Mouse (Mus musculus) stomach, postnatal 0 days (tissue): Measurements from ENCODE around the gene Pwwp2b. TPM values are rescaled to one million over a fixed set of nuclear protein-coding genes. Genes with fewer than 3 reads are reported as not detected.
A peak's percentile ranks its signal among the peaks of the same experiment; 100 is the strongest.

Experiments used
- ATAC-seq: fragments of 200-750 bp; cut with Nextera tagmentation; 2 replicates; pipeline ENCODE4 v1.8.0; 2017; ENCODE audit not compliant: low FRiP score, low TSS enrichment
- DNase-seq: peaks from one replicate; pipeline ENCODE4 v3.0.0-alpha.2; 2016; ENCODE audit warnings: low spot score
- H3K27ac ChIP-seq: fragments of 300-500 bp; sonication (generic); replicated peaks from 2 replicates; pipeline ENCODE4 v1.5.1; 2014; ENCODE audit warnings: mild to moderate bottlenecking, control low read depth
- H3K27me3 ChIP-seq: fragments of 300-500 bp; sonication (generic); 2 replicates; pipeline ENCODE4 v1.6.1; 2014; ENCODE audit warnings: low read length; ENCODE audit not compliant: control insufficient read depth, insufficient read depth
- H3K36me3 ChIP-seq: fragments of 300-500 bp; sonication (generic); 2 replicates; pipeline ENCODE4 v1.6.1; 2014; ENCODE audit warnings: low read length, mixed read lengths; ENCODE audit not compliant: control insufficient read depth, insufficient read depth
- H3K4me1 ChIP-seq: fragments of 300-500 bp; sonication (generic); replicated peaks from 2 replicates; pipeline ENCODE4 v1.6.1; 2014; ENCODE audit warnings: antibody characterized with exemption; ENCODE audit not compliant: control insufficient read depth, insufficient read depth
- H3K4me2 ChIP-seq: fragments of 300-500 bp; sonication (generic); replicated peaks from 2 replicates; pipeline ENCODE4 v1.6.1; 2014; ENCODE audit warnings: low read depth, mild to moderate bottlenecking, control low read depth, moderate library complexity
- H3K4me3 ChIP-seq: fragments of 300-500 bp; sonication (generic); 2 replicates; pipeline ENCODE4 v1.5.1; 2014; ENCODE audit warnings: low read depth, low read length, control low read depth
- H3K9ac ChIP-seq: fragments of 300-500 bp; sonication (generic); 2 replicates; pipeline ENCODE4 v1.6.1; 2014; ENCODE audit warnings: mild to moderate bottlenecking, low read length, control low read depth, mixed read lengths
- H3K9me3 ChIP-seq: fragments of 300-500 bp; sonication (generic); 2 replicates; pipeline ENCODE4 v1.6.1; 2016; ENCODE audit warnings: low read length; ENCODE audit not compliant: control insufficient read depth
- CTCF ChIP-seq: IDR thresholded peaks from 2 replicates; pipeline ENCODE4 v1.5.1; 2016; ENCODE audit warnings: antibody characterized with exemption, low read depth, mild to moderate bottlenecking, moderate library complexity
- EP300 ChIP-seq: optimal IDR thresholded peaks from 2 replicates; pipeline ENCODE3; 2016; ENCODE audit warnings: antibody characterized with exemption
- WGBS: fragments of 180-500 bp; shearing (Covaris S2); extraction: QIAGEN DNeasy Blood & Tissue Kit; methylation state at CpG from one replicate; pipeline ENCODE4 v1.1.7; 2014; 5-methylcytosine and 5-hydroxymethylcytosine counted together
- polyA plus RNA-seq: library from polyadenylated mRNA; unstranded; fragments of >200 nt; fragmentation: Nextera tagmentation; extraction: Ambion mirVana; gene quantifications from 2 replicates; pipeline ENCODE4 v1.2.1, GENCODE M21; 2015

The Pwwp2b gene
- polyA plus RNA-seq, 1 experiment from 2014 or later, result 16.0 TPM

GRCm38 (mm10) chr7:139299424-139299823 is 51.1 kb downstream of the Pwwp2b start:
- H3K36me3 ChIP-seq, result no peaks in the 10 kb centered on the region
- H3K9me3 ChIP-seq, result no peaks in the 10 kb centered on the region
- H3K27ac ChIP-seq, result no peak overlapping the region
- no peak overlapping the region for H3K4me3 ChIP-seq
- WGBS, result 17% methylated on average over 8 of the region's 8 CpGs
- no peaks in the 10 kb centered on the region for H3K27me3 ChIP-seq
- H3K4me1 ChIP-seq, result no peaks in the 10 kb centered on the region
- TF ChIP-seq CTCF, result peak; percentile 100
- no peak for TF ChIP-seq EP300
- H3K4me2 ChIP-seq, result 0 out of 2 replicates have a peak overlapping the region, but pooled peaks have one; percentile 18
- DNase-seq (peak; percentile 83), ATAC-seq (peak; percentile 16; the same call in 1 of the 2 replicates)
- no peak overlapping the region for H3K9ac ChIP-seq

- ATAC-seq (no peak), DNase-seq (no peak)
- 58% methylated on average over 7 of the region's 7 CpGs for WGBS
- H3K4me1 ChIP-seq, result no peaks in the 10 kb centered on the region
- no peak overlapping the region for H3K4me3 ChIP-seq
- no peaks in the 10 kb centered on the region for H3K36me3 ChIP-seq
- H3K27ac ChIP-seq, result no peak overlapping the region
- TF ChIP-seq EP300 (no peak), CTCF (no peak)
- no peak overlapping the region for H3K9ac ChIP-seq
- H3K27me3 ChIP-seq, result no peaks in the 10 kb centered on the region
- no peaks in the 10 kb centered on the region for H3K9me3 ChIP-seq
- H3K4me2 ChIP-seq, result no peak overlapping the region
These were observed 52.1 kb downstream of the Pwwp2b start for GRCm38 (mm10) chr7:139300423-139300822.

- TF ChIP-seq CTCF (no peak), EP300 (no peak)
- H3K9me3 ChIP-seq, result no peaks in the 10 kb centered on the region
- no peak overlapping the region for H3K9ac ChIP-seq
- no peaks in the 10 kb centered on the region for H3K27me3 ChIP-seq
- H3K4me3 ChIP-seq, result no peak overlapping the region
- H3K36me3 ChIP-seq, result no peaks in the 10 kb centered on the region
- ATAC-seq (no peak), DNase-seq (no peak)
- H3K27ac ChIP-seq, result no peak overlapping the region
- H3K4me2 ChIP-seq, result no peak overlapping the region
- no peaks in the 10 kb centered on the region for H3K4me1 ChIP-seq
- WGBS, result 61% methylated on average over 8 of the region's 8 CpGs
These were observed 53.2 kb downstream of the Pwwp2b start for GRCm38 (mm10) chr7:139301505-139301904.

- ATAC-seq (no peak), DNase-seq (no peak)
- Histone ChIP-seq H3K4me2 (no peak overlapping the region), H3K27ac (no peak overlapping the region), H3K4me1 (no peaks in the 10 kb centered on the region), H3K9me3 (no peaks in the 10 kb centered on the region), H3K27me3 (no peaks in the 10 kb centered on the region), H3K36me3 (no peaks in the 10 kb centered on the region), H3K4me3 (no peak overlapping the region), H3K9ac (no peak overlapping the region)
- 67% methylated on average over 5 of the region's 5 CpGs for WGBS
- TF ChIP-seq EP300, result no peak
- TF ChIP-seq CTCF, result no peak
These were observed 54.0 kb downstream of the Pwwp2b start for GRCm38 (mm10) chr7:139302314-139302713.

- no peak for TF ChIP-seq EP300
- TF ChIP-seq CTCF, result peak; percentile 98
- H3K4me2 ChIP-seq, result no peak overlapping the region
- ATAC-seq, result peak; percentile 69
- H3K27ac ChIP-seq, result no peak overlapping the region
- peak; percentile 89 for DNase-seq
- WGBS, result 34% methylated on average over 6 of the region's 6 CpGs
- no peak overlapping the region for H3K4me3 ChIP-seq
- H3K9ac ChIP-seq, result no peak overlapping the region
- no peaks in the 10 kb centered on the region for H3K36me3 ChIP-seq
- no peaks in the 10 kb centered on the region for H3K9me3 ChIP-seq
- 0 out of 2 replicates have a peak, but pooled peaks cover 2% of the 10 kb centered on the region for H3K4me1 ChIP-seq
- H3K27me3 ChIP-seq, result no peaks in the 10 kb centered on the region
These were observed 55.2 kb downstream of the Pwwp2b start for GRCm38 (mm10) chr7:139303280-139304011.

- H3K4me3 ChIP-seq, result no peak overlapping the region
- no peak overlapping the region for H3K27ac ChIP-seq
- TF ChIP-seq EP300 (no peak), CTCF (peak; percentile 53)
- no peak overlapping the region for H3K4me2 ChIP-seq
- no peaks in the 10 kb centered on the region for H3K36me3 ChIP-seq
- H3K27me3 ChIP-seq, result no peaks in the 10 kb centered on the region
- H3K9me3 ChIP-seq, result no peaks in the 10 kb centered on the region
- WGBS, result 36% methylated on average over 5 of the region's 5 CpGs
- ATAC-seq (no peak), DNase-seq (no peak)
- 0 out of 2 replicates have a peak, but pooled peaks cover 2% of the 10 kb centered on the region for H3K4me1 ChIP-seq
- H3K9ac ChIP-seq, result no peak overlapping the region
These were observed 56.0 kb downstream of the Pwwp2b start for GRCm38 (mm10) chr7:139304322-139304721.
